Mouse (Mus musculus) layer of hippocampus, postnatal 36 days (tissue): Measurements from ENCODE around the gene Chmp2b. TPM values are rescaled to one million over a fixed set of nuclear protein-coding genes. Genes with fewer than 3 reads are reported as not detected.

Experiments used
- DNase-seq, 2 experiments: peaks; one replicate each; pipeline ENCODE4 v3.0.0; 2022
- total RNA-seq, 2 experiments: library from RNA; stranded (reverse); gene quantifications; 2 replicates each; pipeline ENCODE4 v1.2.3; 2021

Chmp2b gene
- total RNA-seq = 10 to 100 TPM; 67.2 to 68.5 TPM

DNA sequence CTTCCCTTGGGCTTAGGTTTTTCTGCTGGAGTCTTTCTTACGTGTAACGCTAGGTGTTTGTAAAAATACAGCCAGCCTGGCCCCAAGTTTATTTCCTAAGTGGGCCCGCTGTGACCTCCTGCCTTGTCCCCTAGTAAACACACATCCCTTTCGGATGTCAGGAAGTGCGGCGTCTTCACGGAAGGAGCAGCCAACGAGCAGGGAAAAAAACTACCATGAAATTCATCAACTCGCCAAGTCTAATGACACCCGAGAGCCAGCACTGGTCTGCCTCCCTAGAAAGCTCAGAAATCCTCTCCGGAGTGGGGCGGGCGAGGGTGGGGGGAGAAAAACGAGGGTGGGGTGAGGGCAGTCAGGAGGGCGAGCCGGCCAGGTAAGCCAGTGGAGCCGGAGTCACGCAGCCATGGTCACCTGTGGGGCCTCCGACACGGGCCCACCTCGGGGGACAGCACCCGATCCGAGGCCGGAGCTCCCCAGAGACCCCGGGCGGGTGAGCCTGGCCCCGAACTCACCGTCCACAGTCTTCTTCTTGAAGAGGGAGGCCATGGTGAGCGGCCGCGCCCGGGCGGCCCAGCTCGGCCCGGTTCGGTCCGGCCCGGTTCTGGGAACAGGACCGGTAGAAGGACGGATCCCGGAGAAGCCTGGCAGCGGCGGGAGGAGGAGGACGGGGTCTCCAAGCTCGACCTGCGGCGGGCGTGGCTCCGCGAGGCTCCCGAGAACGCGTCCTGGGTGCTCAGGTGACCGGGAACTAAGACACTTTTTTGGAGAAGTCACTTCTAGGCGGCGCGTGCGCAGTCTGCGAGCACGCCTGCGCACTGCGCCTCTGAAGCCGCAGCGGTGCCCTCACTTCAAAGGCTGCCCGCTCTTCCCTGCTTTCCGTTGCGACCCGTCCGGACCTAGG lies at the start of gene Chmp2b:
TSS of gene Chmp2b (minus strand) at position 764 of the 901 bp plus-strand sequence.
- peak; percentile 81 to 86 for DNase-seq

DNA sequence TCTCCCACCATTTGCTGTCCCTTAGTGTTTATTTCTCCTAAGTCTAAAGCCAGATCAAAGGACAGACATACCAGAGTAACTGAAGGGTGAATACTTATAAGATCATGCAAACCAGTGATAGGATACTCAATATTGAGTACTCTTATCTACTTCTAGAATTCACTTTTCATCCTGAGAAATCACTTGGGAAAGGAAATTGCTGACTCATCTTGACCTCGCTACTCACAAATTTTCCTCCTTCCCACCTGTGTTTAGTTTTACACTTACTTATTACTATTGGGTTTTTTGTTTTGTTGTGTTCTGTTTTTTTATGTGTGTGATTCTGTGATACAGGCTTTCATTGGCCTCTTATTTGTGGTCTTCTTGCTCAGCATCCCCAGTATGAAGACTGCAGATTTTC lies 49.2 kb upstream of the Chmp2b start:
- no peak for DNase-seq

DNA sequence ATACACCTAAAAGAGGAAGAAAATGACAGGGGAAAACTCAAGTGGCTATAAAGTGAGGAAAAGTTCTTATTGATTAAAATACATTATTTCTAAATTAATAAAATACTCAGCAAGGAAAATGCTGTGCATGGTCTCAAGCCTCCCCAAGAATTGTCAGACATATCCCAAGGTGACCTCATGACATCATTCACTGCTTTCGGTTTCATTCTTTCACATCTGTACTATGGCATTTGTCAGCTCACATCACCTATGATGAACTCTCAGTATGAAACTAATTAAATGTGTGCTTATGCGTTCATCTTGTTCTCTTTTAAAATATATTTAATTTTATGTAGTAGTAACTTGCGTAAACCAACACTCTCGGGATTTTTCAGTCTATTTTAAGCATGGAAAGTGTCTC lies 38.3 kb upstream of the Chmp2b start:
- DNase-seq = no peak

DNA sequence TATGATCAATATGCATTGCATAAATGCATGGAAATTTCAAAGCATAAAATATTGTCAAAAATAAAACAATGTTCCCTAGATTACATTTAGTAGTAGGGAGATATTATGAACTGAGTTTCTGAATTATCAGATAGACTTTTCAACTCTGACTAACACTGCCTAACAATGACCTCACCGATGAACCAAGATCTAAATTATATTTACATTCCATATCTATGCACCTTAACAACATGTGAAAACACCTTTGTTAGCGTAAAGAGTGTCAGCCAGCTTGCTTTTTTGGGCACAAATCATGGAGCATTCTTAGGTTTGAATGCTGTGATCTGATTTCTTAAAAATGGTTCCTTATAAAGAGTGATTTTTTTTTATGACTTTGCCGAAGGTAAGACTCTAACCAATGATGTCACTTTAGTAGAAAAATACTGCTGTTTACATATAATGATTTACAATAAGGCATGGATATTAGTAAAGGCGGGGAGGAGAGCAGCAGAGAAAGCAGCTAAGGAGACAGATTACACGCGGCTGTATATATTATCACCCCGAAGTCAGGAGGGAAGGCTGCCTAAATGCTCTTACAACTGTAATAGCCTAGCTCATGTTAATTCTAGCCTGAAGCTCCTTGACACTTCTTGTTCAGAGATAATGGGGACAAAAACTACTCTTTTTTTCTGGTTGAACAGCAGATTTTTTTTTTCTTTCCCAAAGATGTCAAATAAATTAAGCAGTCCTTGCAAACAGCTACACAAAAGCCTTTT lies 23.8 kb upstream of the Chmp2b start:
- DNase-seq = no peak

DNA sequence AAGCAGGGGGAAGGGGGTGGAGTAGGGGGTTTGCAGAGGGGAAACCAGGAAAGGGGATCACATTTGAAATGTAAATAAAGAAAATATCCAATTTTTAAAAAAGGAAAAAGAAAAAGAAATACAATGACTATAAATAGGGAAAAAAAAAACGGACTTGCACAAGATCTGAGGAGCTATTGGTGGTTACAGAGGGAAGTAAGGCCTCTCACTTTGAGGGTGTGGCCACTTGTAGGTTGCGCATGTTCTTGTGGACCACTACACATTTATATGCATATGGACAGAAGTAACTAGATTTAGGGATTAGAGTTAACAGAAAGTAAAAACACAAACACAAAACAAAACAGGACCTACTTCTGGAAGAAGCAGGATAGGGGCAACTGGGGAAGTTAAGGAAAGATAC lies 23.2 kb upstream of the Chmp2b start:
- no peak for DNase-seq

DNA sequence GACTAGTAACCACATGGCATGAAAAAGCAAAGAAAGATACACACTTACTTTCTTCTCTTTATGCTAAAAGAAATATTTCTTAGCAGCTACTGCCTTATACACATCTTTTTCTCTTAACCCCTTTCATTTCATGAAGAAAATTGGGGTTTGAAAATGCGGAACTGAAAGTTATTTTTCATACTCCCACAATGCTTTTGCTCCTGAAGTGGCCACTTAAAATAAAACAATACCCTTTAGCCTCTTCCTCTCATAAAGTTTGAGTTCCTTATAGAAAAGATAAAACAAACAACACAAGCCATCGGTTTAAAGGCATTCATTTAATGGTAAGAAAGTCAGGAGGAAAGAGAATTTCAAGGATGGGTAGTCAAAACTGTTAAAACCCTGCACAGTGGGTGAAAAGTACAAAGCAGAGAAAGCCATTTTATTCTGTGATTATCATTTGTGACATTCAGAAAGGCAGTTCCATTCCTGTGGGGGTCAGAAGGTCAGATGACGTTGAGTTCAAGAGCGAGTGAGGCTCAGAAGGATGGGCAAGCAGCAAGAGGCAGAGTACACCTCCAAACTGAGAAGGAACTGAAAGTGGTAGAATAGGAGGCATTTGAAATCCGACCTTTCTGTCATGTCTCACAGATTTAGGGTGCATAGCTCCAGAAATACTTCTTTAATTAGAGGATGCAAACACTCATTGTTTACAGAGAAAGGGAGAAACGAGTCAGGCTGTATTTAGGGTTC lies 14.9 kb upstream of the Chmp2b start:
- no peak for DNase-seq

DNA sequence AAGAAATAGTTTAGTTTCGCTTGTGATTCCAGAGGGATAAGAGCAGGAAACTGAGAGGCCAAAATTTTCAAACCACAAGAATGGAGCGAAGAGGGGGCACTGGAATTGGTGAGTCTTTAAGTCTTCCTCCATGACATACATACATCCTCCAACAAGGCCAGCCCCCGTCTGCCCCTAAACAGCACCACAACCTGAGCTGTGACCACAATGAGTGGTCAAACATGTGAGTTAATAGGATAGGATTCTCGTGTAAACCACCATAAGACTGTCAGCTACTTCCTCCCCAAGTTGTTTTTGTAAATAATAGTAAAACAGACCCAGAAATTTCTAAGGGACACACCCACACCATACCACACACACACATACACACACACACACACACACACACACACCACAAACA lies 6.3 kb upstream of the Chmp2b start:
- no peak for DNase-seq

DNA sequence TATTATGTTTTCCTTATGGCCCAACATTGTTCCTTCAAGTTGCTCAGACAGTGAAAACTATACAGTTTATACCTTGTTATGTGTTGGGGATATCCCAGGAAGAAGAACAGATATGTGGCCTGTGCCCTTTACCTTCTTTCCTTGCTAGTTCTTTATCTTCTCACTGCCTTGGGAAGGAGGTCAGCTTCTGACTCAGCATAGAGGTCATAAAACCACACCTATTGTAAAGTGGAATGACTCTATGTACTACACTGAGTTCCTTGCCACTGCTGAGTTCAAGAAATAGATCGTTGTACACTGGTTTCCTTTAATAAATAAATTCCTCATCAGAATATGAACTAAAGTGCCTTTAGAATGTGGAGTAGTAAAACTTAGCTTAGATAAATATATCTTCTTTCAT lies 2.4 kb upstream of the Chmp2b start:
- no peak for DNase-seq

DNA sequence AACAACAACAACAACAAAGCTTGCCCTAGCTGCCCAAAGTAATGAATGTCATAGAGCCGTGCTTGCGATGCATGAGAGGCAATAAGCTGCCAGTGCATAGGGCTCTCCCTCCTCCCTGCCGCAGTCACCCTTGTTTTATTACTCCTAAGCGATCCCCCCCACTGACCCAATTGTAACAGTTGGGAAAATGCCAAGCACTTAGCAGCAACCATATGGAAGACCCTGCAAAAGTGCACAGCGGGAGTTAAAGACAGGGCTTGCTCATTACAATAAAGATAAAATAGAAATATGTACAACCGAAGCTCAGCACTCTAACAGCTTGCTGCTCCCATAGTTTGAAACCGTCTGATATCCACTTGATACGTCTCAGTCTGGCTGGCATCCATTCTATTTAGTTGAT lies 1.8 kb upstream of the Chmp2b start:
- no peak for DNase-seq

DNA sequence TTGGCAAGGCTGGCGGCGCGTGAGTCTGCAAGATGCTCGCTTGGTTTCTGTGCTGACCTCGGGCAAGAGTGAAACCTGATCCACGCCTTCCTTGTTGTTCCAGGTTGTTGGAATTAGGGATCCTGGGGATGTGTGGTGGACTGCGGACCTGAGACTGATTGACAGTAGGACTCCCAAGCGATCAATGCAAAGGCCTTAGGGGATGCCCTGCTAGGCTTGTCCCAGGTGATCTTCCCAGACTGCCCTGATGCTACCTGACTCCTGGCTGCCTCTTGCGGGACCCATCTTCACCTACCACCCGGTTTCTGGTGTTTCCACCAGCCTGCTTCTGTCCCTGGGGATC lies 309 bp upstream of the Chmp2b start:
- DNase-seq = no peak

DNA sequence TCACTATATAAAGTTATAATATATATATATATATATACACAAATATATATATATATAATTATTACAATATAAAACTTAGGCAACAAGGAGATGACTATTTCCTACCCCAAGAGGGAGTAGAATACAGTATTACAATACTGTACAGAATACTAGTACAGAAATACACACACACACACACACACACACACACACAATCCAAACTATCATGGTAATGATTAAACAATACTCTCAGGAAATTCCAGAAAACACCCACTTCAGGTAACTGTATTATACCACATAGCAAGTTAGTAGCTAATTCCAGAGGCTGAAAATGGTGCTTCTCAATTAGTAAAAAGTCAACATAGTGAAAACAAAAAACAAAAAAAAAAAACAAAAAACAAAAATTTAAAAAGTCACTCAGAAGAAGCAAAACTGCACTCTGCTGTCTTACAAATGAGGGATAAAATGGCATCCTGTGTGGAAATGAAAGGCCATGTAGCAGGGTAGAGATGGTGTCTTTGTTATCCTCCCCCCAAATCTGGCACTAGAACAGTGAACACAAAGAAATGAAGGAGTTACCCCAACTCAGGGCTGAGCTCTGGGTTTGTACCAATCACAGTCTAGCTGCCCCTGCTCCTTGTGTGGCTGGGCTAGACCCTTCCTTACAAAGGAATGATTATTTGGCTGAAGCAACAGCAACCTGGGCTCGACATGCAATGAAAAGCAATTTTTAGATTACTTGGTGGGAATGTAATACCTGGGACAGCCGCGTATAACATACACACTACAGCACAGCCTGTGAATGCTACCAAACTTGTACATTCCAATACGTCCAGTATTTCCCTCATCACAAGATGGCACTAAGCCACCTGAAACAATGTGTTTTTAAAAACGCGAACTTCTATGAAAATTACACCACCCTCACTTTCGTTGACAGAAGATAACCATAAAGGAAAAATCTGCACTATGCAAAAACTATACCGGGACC lies 1.2 kb downstream of the Chmp2b start:
- no peak for DNase-seq

DNA sequence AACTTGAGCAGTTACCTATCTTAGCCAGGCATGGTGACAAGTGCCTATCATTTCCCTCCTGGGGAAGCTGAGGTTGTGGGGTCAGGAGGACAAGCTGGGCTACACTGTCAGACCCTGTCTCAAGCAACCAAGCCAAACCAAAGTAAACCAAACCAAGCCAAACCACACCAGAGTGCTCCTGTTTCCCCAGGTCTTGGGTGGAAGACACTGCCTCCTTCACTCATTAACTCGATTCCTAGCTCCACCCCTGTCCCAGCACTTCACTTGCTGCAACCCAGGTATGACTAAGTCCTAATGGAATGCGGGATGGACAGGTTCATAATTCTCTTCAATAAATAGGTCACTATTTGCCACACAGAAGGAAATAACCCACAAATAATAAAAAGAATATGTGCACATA lies 2.9 kb downstream of the Chmp2b start:
- DNase-seq = no peak

DNA sequence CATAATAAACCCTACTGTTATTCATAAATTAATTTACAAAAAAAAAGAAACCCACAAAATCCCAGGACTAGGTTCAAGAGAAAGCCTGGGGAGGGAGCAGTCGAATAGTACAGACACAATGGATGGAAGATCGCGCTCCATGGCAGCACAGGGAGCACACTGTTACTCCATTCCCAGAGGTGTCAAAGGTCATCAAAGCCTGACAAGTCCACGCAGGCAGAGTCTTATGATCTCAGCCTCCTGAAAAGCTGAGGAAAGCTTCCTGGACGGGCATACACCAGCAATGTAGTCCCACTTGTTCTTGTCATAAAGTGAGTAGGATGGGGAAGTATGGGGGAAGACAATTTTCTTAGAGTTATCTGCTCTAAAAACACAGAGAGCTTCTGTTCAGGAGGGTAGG lies 5.2 kb downstream of the Chmp2b start:
- no peak for DNase-seq

DNA sequence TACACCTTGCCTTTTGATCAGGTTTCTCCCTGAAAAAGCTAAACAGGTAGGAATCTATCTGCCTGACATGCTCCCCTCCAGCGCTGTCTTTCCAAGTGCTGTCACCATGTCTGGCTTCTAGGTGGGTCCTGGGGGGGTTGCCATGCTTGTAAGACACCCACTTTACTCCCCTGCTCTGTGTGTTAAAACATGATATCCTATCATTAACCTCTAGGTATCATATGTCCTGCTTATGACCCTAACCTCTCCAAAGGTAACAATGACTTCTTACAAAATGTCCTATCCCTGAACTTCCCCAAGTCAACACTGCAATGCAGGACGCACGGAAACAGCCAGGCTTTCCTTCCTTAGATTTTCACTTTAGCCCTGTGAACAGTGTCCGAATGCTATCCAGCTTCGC lies 8.3 kb downstream of the Chmp2b start:
- DNase-seq = no peak

DNA sequence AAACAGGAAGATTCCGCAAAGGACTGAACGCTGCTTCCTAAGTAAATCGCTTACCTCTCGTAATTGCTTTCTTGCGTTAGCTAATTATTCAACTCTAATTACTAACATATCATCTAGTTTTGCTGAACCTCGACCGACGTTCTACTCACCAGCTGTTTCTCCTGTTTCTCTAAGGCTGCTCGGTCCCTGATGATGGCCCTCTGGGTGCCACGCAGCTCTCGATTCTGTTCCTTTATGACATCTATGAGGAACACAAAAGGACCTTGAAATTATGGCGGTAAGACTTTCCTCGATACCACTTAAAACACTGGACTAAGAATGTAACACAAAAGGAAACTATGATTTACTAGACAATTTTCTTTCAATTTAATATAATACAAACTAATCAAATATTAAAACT lies 11.7 kb downstream of the Chmp2b start:
- no peak for DNase-seq

DNA sequence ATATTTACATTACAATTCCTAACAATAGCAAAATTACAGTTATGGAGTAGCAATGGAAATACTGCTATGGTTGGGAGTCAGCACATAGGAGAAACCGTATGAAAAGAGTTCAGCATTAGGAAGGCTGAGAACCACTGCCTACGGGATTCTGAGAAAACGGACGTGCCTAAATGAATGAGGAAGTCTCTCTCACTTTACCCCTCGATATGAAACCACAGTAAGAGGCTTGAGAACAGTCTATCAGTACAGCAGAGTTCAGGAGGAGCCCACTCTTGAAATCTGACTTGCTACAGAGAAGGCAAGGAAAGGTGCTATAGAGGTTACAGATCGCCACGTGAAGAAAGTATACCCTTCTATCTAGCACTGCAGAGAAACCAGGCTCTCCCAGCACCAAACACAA lies 13.6 kb downstream of the Chmp2b start:
- DNase-seq = no peak

DNA sequence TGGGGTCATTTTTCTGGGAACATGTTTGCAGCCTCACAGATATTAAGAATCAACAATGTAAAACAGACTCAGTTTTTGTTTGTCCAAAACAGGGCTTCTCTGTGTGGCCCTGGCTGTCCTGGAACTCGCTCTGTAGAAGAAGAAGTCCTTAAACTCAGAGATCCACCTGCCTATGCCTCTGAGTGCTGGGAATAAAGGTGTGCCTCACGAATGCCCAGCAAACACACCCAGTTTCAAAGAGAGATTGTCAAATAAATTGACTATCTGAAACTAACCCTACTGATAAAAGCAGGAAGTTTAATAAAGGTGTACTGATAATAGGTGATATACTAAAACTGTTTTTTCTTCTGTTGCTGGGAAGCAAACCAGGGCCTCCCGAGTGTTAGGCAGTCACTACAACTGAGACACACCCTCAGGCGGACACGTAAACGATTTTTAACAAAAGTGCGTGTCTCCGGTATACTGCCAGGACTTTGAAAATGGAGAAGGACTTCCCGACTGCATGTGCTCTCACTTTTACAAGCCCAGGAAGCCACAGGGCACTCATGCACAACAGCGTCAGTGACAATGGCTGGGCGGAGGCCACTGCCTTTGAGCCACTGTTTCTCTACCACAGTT lies 18.7 kb downstream of the Chmp2b start:
- DNase-seq = no peak

DNA sequence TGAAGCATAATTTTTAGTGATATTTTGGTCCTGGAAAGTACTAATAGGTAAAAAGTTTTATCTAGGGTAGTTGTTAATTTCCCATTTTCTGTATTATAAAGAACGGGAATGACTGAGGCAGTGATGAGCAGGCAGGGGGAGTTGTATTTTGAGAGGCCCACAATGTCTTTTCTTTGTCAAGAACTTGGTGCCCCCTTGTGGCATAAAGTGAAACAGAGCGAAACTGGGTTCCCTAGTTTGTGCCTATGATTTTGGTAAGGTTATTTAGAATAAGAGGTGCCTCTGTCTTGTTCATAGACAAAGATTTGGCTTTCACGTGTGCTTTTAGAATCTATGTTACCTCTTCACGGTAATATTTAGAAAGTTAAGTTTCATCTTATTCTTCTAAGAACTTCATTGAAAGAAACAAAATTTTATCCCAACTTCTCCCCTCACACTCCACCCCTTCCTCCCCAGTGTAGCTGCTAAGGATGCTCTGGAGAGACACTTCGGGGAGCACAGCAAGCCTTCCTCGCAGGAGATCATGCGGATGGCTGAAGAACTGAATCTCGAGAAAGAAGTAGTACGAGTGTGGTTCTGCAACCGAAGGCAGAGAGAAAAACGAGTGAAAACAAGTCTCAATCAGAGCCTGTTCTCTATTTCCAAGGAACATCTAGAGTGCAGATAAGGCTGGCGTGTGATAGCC lies 29.1 kb downstream of the Chmp2b start:
- peak; percentile 23 to 34 for DNase-seq

DNA sequence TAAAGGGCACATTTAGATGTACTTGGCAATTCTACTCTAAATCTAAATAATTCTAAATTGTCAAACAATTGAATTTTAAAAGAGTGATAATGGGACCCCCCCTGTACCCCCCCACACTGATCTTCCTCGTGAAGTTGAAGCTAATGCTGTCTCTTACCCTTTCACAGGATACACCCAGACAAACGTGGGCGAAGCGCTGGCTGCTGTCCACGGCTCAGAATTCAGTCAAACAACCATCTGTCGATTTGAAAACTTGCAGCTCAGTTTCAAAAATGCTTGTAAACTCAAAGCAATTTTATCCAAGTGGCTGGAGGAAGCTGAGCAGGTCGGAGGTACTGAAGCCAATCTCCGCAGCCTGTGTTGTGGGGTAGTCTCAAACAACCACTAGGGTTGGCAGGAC lies 30.9 kb downstream of the Chmp2b start:
- peak; percentile 79 to 80 for DNase-seq

DNA sequence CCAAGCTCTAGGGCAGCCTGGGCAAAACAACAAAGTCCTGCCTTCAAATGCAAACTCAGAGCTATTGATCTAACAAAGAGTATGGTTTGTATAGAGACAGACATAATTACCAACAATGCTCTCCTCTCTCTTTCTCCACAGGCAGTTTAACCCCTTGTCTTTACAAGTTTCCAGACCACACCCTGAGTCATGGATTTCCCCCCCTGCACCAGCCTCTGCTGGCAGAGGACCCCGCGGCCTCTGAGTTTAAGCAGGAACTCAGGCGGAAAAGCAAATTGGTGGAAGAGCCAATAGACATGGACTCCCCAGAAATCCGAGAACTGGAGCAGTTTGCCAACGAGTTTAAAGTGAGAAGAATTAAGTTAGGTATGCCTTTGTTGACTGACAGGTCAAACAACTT lies 32.9 kb downstream of the Chmp2b start:
- DNase-seq = no peak

DNA sequence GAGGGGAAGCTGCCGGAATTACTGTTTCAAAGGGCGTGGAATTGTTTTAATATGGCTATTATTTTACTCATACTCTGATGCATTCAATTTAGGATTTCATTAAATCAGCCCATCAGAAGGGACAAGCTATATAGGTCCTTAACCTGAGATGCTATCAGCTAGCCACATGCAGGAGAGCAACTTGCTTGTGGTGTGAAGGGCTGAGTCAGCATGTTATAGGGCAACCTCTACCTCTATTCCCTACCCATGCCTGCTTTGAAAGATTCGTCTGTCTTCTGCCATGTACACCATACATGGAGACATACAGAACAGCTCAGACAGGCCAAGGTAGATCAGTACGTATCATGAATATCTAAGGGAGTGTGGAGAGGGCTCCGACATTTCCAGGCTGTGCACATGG lies 35.8 kb downstream of the Chmp2b start:
- no peak for DNase-seq
